Mouse (Mus musculus) brain, adult 2 months (tissue): ENCODE measurements around the gene Supt20.

ENCODE experiments used
- DNase-seq: peaks from one replicate; pipeline ENCODE4 v3.0.0; 2011; ENCODE audit warnings: low read depth, low spot score

Gene Supt20

GRCm38 (mm10) chr3:54692202-54693055 lies at the start of gene Supt20:
Gene Supt20, plus strand, starts transcription at chr3:54692807.
- peak; percentile 98 for DNase-seq

GRCm38 (mm10) chr3:54642851-54643250 lies 49.8 kb upstream of the Supt20 start:
- no peak for DNase-seq

GRCm38 (mm10) chr3:54647583-54647982 lies 45.0 kb upstream of the Supt20 start:
- DNase-seq = no peak

- DNase-seq = no peak
These were observed 41.0 kb upstream of the Supt20 start for GRCm38 (mm10) chr3:54651576-54651975.

- no peak for DNase-seq
These were observed 38.4 kb upstream of the Supt20 start for GRCm38 (mm10) chr3:54654169-54654568.

- no peak for DNase-seq
These were observed 35.5 kb upstream of the Supt20 start for GRCm38 (mm10) chr3:54657090-54657489.

- no peak for DNase-seq
These were observed 34.5 kb upstream of the Supt20 start for GRCm38 (mm10) chr3:54657888-54658626.

GRCm38 (mm10) chr3:54659736-54660135 lies 32.9 kb upstream of the Supt20 start:
- no peak for DNase-seq

GRCm38 (mm10) chr3:54662411-54662810 lies 30.2 kb upstream of the Supt20 start:
- DNase-seq = no peak

- no peak for DNase-seq
These were observed 24.5 kb upstream of the Supt20 start for GRCm38 (mm10) chr3:54668141-54668540.

GRCm38 (mm10) chr3:54668722-54669121 lies 23.9 kb upstream of the Supt20 start:
- no peak for DNase-seq

- no peak for DNase-seq
These were observed 23.0 kb upstream of the Supt20 start for GRCm38 (mm10) chr3:54669559-54669958.

GRCm38 (mm10) chr3:54672111-54672510 lies 20.5 kb upstream of the Supt20 start:
- no peak for DNase-seq

GRCm38 (mm10) chr3:54672557-54673529 lies 19.8 kb upstream of the Supt20 start:
- peak; percentile 74 for DNase-seq

GRCm38 (mm10) chr3:54676818-54677217 lies 15.8 kb upstream of the Supt20 start:
- no peak for DNase-seq

- DNase-seq = no peak
These were observed 11.1 kb upstream of the Supt20 start for GRCm38 (mm10) chr3:54681310-54682204.

GRCm38 (mm10) chr3:54685202-54685601 lies 7.4 kb upstream of the Supt20 start:
- DNase-seq = no peak

GRCm38 (mm10) chr3:54687245-54687644 lies 5.4 kb upstream of the Supt20 start:
- no peak for DNase-seq

GRCm38 (mm10) chr3:54689091-54689490 lies 3.5 kb upstream of the Supt20 start:
- peak; percentile 15 for DNase-seq

GRCm38 (mm10) chr3:54693056-54693415 lies 429 bp downstream of the Supt20 start:
- DNase-seq = no peak
